Mouse (Mus musculus) embryonic fibroblast, embryonic 13.5 days (primary cell): ENCODE measurements around the gene Kdm4b.

ENCODE experiments used
- CTCF ChIP-seq: IDR thresholded peaks from 2 replicates; pipeline ENCODE4 v1.5.1; 2011; ENCODE audit warnings: mild to moderate bottlenecking, control low read depth, low read length, moderate library complexity, borderline replicate concordance; ENCODE audit not compliant: insufficient read depth
- POLR2A ChIP-seq: IDR thresholded peaks from 2 replicates; pipeline ENCODE4 v1.6.1; 2011; ENCODE audit warnings: low read depth, mild to moderate bottlenecking, control low read depth, low read length, moderate library complexity

DNA sequence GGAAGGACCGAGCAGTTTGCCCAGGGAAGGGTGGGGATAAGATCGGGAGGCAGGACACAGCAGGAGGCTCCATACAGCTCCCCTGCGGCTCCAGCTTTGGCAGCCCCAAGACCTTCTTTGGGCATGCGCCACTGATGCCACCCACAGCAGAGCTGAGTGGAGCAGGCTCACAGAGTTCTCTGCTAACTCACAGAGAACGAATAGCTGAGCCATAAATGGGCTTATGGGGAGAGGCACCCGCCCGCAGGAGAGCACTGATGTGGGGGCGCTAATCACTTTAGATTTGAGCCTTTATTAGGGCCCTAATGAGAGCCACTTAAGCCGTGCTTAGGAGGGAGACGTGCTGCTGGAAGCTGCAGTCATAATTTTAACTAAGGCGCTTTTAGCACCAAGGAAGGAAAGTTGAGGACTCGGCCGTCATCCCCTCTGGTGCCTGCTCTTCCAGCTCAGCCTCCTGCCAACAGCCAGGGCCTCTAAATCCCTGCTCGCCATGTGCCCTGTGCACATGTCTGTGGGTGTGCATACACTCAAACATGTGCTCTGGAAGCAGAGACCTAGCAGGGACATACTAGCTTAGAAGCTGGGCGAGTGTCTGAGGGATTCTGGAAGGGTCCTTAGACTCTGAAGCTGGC is 45.3 kb downstream of the Kdm4b start:
- TF ChIP-seq CTCF (no peak), POLR2A (no peak)
